Mouse (Mus musculus) adrenal gland, postnatal 0 days (tissue): ENCODE results near the gene Fam3c. TPM values are rescaled to one million over a fixed set of nuclear protein-coding genes. Genes with fewer than 3 reads are reported as not detected.

ENCODE experiments used
- polyA plus RNA-seq: library from polyadenylated mRNA; unstranded; fragments of >200 nt; fragmentation: Nextera tagmentation; extraction: Ambion mirVana; gene quantifications from 2 replicates; pipeline ENCODE4 v1.2.1, GENCODE M21; 2015

Gene Fam3c
- polyA plus RNA-seq, result 46.0 and 72.1 TPM in 2 replicates

GRCm38 (mm10) chr6:22356086-22356507 lies at the start of gene Fam3c:
TSS of gene Fam3c (minus strand) at chr6:22356243.

GRCm38 (mm10) chr6:22288004-22288736 lies 67.9 kb downstream of the Fam3c start, which contains the start of gene Wnt16:
TSS of gene Wnt16 (plus strand) at chr6:22288227.

Other genes with a start within 250 kb of the Fam3c start
- 0.47 and 0.65 TPM in 2 replicates for gene Wnt16, start 68.0 kb downstream of the Fam3c start, polyA plus RNA-seq